Mouse (Mus musculus): ENCODE measurements around the gene Gon4l. TPM values are rescaled to one million over a fixed set of nuclear protein-coding genes. Genes with fewer than 3 reads are reported as not detected.
A peak's percentile ranks its signal among the peaks of the same experiment; 100 is the strongest.

Gon4l gene
- total RNA-seq, 2 experiments from 2014 or later, result 43.1 to 44.8 TPM

- intact Hi-C loops (cut with DNase I), result no loop called here
- no peak for DNase-seq (ENCODE audit: extremely low spot score in 1 of 2, low spot score in 2 of 2)
Observed at GRCm38 (mm10) chr3:88905741-88906140, 70.7 kb downstream of the Gon4l start.

DNA sequence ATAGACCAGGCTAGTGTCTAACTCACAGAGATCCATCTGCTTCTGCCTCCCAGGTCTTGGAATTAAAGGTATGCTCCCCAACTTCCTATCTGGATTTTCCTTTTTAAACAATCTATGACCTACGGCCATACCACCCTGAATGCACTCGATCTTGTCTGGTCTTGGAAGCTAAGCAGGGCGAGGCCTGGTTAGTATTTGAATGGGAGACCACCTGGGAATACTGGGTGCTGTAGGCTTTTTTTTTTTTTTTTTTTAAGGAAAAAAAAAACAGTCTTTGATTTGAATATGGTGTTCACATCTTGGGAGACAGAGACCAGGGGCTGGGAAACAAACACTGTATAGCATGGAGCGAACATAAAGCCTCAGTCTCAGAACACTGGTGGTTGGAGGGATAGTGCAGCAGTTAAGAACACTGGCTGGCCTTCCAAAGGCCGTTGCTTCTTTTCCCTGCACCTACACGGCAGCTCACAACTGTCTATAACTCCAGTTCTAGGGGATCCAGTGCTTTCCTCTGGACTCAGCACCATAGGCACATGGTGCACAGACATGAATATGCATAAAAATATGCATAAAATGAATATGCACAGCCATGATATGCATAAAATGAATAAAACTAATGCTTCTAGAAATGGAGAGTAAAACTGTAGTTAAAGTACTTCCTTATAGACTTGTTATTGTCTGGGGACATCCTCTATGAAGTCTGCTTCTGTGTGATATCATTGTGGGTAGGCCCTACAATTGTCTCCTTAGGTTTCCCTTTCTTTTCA lies 71.5 kb downstream of the Gon4l start:
- no peak for DNase-seq (ENCODE audit: extremely low spot score in 1 of 2, low spot score in 2 of 2)
- intact Hi-C loops (cut with DNase I), result no loop called here

DNA sequence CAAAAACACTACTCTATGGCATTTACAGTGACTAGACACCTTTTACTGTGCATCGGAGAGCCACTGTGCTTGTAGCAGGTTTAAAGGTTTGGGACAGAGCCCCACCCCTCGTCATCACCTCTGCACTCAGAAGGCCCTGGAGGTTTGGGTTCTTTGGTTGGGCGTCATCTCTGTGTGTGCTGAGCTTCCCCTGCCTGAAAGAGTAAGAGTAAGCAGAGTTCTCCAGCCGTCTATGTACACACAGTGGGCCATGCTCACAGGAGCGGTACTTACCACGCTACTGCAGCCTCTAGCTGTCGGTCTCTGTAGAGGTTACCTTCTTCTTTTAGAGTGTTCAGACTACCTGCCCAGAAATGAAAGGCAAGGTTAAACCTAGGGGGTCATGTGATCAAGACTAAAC lies 77.6 kb downstream of the Gon4l start:
- intact Hi-C loops (cut with DNase I), result no loop called here
- no peak for DNase-seq (ENCODE audit: extremely low spot score in 1 of 2, low spot score in 2 of 2)

GRCm38 (mm10) chr3:88913511-88914383 lies 78.7 kb downstream of the Gon4l start, which contains the start of gene Msto1:
TSS of gene Msto1 (minus strand) at chr3:88913999.
- intact Hi-C loops (cut with DNase I), result no loop called here
- DNase-seq (ENCODE audit: extremely low spot score in 1 of 2, low spot score in 2 of 2), result peak; percentile 91 to 96

DNA sequence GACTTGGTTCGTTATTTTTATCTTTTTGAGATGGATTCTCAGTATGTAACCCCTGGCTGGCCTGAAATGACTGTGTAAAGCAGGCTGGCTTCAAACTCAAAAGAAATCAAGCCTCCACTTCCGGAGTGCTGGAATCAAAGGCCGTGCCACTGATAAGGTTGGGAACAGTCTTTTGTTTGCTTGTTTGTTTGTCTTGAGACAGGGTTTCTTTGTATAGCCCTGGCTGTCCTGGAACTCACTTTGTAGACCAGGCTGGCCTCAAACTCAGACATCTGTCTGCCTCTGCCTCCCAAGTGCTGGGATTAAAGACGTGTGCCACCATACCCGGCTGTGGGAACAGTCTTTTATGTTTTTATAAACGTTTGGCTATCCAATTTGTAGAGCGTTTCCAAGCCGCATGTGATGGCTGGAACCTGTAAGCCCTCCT lies 79.4 kb downstream of the Gon4l start:
- intact Hi-C loops (cut with DNase I), result no loop called here
- no peak for DNase-seq (ENCODE audit: extremely low spot score in 1 of 2, low spot score in 2 of 2)

DNA sequence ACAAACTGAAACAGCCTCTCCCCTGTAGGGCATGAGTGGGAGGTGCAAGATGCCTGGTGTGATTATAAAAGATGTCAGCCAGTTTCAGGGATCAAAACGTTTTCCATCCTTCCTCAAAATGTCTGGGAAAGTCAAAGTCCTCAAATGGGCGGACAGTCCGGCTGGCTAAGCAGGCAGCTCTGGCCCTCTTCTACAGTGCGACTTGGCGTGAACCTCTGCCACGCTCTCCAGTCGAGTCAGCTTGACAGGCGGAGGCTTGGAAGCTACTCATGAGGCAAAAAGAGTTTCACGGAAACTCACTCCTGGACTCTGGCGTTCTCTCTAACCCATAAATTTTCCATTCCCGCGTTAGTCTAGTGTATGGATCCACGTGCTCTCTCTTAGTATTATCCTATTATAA lies 84.0 kb downstream of the Gon4l start:
- intact Hi-C loops (cut with DNase I), result no loop called here
- DNase-seq (ENCODE audit: extremely low spot score in 1 of 2, low spot score in 2 of 2), result no peak

GRCm38 (mm10) chr3:88921411-88921810 lies 86.4 kb downstream of the Gon4l start:
- DNase-seq (ENCODE audit: extremely low spot score in 1 of 2, low spot score in 2 of 2), result no peak
- intact Hi-C loops (cut with DNase I), result no loop called here

DNA sequence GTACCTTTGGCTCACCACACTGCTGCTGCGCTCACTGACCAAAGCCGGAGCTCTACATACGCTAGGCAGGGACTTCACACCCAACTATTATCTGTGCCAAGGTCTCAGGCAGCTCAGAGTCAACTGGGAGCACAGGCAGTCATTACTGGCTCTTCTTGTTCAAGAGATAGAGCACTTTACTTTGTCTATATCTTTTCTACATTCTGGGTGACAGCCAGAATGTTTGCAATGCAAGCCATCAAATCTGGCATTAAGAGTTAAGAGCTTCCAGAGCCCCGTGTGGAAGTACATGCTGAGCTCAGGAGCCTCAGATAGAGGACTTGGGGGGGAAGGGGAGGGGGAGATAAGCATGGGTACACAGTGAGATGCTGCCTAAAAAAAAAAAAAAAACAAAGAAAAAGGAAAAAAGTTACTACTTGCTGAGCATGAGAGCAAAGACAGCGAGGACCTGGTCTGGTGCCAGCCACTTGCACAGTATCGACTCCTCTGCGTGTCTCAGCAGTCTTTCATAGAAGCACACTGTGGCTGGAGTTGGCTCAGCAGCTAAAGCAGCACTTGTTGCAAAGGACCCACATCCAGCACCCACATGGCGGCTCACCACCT lies 89.1 kb downstream of the Gon4l start:
- intact Hi-C loops (cut with DNase I), result no loop called here
- DNase-seq (ENCODE audit: extremely low spot score in 1 of 2, low spot score in 2 of 2), result no peak

- DNase-seq (ENCODE audit: extremely low spot score in 1 of 2, low spot score in 2 of 2), result no peak
- intact Hi-C loops (cut with DNase I), result no loop called here
Observed at GRCm38 (mm10) chr3:88925651-88926050, 90.6 kb downstream of the Gon4l start.

DNA sequence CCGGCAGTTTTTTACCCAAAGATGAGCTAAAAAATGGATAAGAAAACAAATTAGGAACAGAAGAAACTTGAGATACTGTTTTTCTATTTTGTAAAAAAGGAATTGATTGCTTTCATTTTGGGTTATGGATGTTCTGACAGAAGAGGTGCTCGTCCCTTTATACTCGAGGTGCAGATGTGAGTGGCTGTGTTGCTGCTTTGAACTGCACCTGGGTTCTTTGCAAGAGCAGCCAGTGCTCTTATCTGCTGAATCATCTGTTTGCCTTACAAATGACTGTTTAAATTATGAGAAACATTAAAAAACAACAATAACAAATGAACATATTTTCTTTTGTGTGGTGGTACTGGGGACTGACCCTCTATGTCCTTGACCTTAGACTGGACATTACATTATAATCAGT lies 94.5 kb downstream of the Gon4l start:
- DNase-seq (ENCODE audit: extremely low spot score in 1 of 2, low spot score in 2 of 2), result no peak
- intact Hi-C loops (cut with DNase I), result no loop called here

GRCm38 (mm10) chr3:88939071-88939470 lies 104.0 kb downstream of the Gon4l start:
- intact Hi-C loops (cut with DNase I), result no loop called here
- no peak for DNase-seq (ENCODE audit: extremely low spot score in 1 of 2, low spot score in 2 of 2)

DNA sequence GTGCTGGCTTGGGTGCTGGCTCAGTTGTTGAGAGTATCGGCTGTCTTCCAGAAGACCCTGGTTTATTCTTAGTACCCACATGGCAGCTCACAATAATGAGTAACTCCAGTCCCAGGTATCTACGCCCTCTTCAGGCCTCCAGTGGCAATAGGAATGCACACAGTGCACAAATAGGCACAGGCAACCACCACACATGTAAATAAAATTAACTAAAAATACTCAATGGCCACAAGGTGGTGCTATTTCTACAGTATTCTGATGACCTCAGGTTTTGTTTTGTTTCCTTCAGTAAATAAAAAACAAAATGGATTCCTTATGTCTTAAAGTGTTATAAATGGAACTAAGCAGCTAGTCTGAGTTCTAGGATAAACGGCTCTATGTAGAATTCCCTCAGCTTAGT lies 104.7 kb downstream of the Gon4l start:
- DNase-seq (ENCODE audit: extremely low spot score in 1 of 2, low spot score in 2 of 2), result peak in 1 of 2 experiments; percentile 23
- intact Hi-C loops (cut with DNase I), result loop anchor here (5.0 kb wide), 1 partner anchor 93 kb away; no protein-coding TSS in a partner anchor

DNA sequence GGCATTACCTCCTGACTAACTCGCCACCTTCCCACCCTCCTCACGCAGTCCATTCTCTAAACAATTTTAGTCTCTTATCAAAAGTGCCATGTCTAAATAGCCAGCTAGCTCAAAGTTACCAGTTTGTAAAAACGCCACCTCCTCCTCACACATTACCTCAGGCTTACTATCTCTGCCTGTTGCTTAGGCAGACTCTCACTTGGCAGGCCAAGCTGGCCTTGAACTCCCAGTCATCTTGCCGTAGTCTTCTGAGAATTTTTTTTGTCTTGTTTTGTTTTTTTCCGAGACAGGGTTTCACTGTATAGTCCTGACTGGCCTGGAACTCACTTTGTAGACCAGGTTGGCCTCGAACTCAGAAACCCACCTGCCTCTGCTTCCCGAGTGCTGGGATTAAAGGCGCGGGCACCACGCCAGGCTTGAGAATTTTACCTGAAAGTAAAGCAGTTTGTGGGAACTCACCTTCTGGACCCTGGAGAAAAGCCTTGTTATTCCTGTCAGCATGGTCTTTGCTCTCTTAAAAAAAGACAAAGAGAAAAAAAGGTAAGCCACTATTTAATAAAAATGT lies 107.4 kb downstream of the Gon4l start:
- DNase-seq (ENCODE audit: extremely low spot score in 1 of 2, low spot score in 2 of 2), result no peak
- intact Hi-C loops (cut with DNase I), result loop anchor here (5.0 kb wide), 1 partner anchor 90 kb away; no protein-coding TSS in a partner anchor

GRCm38 (mm10) chr3:88944109-88944508 lies 109.1 kb downstream of the Gon4l start:
- intact Hi-C loops (cut with DNase I), result loop anchor here (5.0 kb wide), 1 partner anchor 88 kb away; no protein-coding TSS in a partner anchor
- no peak for DNase-seq (ENCODE audit: extremely low spot score in 1 of 2, low spot score in 2 of 2)

DNA sequence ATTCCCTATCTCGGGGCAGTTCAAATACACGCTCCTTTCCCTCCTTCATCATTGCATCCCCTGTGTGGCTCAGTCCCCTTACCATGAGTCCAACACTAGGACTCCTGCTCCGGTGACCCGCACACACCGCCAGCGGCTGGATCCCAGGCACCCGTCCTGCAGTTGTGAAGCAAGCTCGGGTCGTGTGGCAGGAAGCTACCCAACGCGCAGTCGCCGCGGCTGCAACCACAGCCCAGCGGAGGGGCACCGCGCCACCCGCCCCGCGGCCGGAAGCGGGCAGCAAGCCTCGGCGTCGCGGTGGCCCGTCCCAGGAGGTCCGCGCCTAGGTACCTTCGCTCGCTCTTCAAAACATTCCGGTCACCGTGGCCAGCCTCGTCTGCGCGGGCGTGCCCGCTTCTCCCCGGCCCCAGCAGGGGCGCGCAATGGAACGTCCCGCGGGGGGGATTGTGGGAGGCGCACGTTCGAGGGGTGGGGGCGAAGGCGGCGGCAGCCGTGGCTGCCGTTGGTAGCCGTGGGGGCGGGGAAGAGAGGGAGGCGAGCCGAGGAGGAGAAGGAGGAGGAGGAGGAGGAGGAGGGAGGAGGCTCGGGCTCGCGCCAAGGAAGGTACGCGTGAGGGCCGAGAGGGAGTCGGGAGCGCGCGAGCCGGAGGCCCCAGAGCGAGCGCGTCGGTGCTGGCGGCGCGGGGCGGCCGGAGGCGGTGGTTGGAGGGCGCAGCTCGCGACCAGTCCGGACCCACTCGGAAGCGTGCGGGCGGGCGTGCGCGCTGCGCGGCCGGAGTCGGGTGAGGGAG lies 115.0 kb downstream of the Gon4l start:
- intact Hi-C loops (cut with DNase I), result no loop called here
- DNase-seq (ENCODE audit: extremely low spot score in 1 of 2, low spot score in 2 of 2), result peak; percentile 80 to 96

GRCm38 (mm10) chr3:88950576-88951326 lies 115.7 kb downstream of the Gon4l start, which contains the start of the genes Ash1l and Dap3:
TSS of gene Ash1l (plus strand) at chr3:88950622.
TSS of gene Dap3 (minus strand) at chr3:88951181.
- intact Hi-C loops (cut with DNase I), result no loop called here

GRCm38 (mm10) chr3:88951327-88951800 lies 116.3 kb downstream of the Gon4l start:
- DNase-seq (ENCODE audit: extremely low spot score in 1 of 2, low spot score in 2 of 2), result no peak
- intact Hi-C loops (cut with DNase I), result no loop called here

More at GRCm38 (mm10) chr3:88950576-88951326, 115.7 kb downstream of the Gon4l start, which contains the start of the genes Ash1l and Dap3:
- DNase-seq (ENCODE audit: extremely low spot score in 1 of 2, low spot score in 2 of 2), result peak; percentile 52 to 85

Measured in left cerebral cortex, postnatal 10 days (tissue).